Mouse (Mus musculus) ES-Bruce4 (cell line): Measurements from ENCODE around the gene Epha10. TPM values are rescaled to one million over a fixed set of nuclear protein-coding genes. Genes with fewer than 3 reads are reported as not detected.

Experiments
- H3K27ac ChIP-seq: 2 replicates; pipeline ENCODE4 v1.5.1; 2012; ENCODE audit warnings: low read length, inconsistent platforms; ENCODE audit not compliant: insufficient read depth
- H3K27me3 ChIP-seq: 2 replicates; pipeline ENCODE4 v1.6.1; 2012; ENCODE audit warnings: mild to moderate bottlenecking, low read length, inconsistent platforms; ENCODE audit not compliant: control insufficient read depth, poor library complexity, insufficient read depth, severe bottlenecking
- H3K36me3 ChIP-seq: 2 replicates; pipeline ENCODE4 v1.6.1; 2012; ENCODE audit warnings: inconsistent platforms, mild to moderate bottlenecking, low read length, moderate library complexity; ENCODE audit not compliant: control insufficient read depth, poor library complexity, insufficient read depth, severe bottlenecking
- H3K4me1 ChIP-seq: one replicate; pipeline ENCODE4 v1.8.1; 2011; ENCODE audit warnings: low read length; ENCODE audit not compliant: control insufficient read depth, insufficient read depth
- H3K4me3 ChIP-seq: 2 replicates; pipeline ENCODE4 v1.5.1; 2011; ENCODE audit warnings: low read depth, mild to moderate bottlenecking, low read length
- H3K9ac ChIP-seq: 2 replicates; pipeline ENCODE4 v1.6.1; 2012; ENCODE audit warnings: low read depth, mild to moderate bottlenecking, inconsistent platforms; ENCODE audit not compliant: poor library complexity, severe bottlenecking
- H3K9me3 ChIP-seq: replicated peaks from 2 replicates; pipeline ENCODE4 v1.6.1; 2012; ENCODE audit warnings: mild to moderate bottlenecking, low read length, inconsistent platforms; ENCODE audit not compliant: control insufficient read depth, poor library complexity, insufficient read depth, severe bottlenecking
- CTCF ChIP-seq: IDR thresholded peaks from one replicate; pipeline ENCODE4 v1.8.1; 2011; ENCODE audit warnings: low read depth, low read length
- EP300 ChIP-seq: IDR thresholded peaks from 2 replicates; pipeline ENCODE4 v1.6.1; 2011; ENCODE audit warnings: low read depth, low read length; ENCODE audit not compliant: insufficient read depth
- POLR2A ChIP-seq: IDR thresholded peaks from one replicate; pipeline ENCODE4 v1.8.1; 2011; ENCODE audit warnings: low read length; ENCODE audit not compliant: insufficient read depth
- polyA plus RNA-seq: library from polyadenylated mRNA; stranded (reverse); fragments of >200 nt; gene quantifications from 2 replicates; pipeline ENCODE4 v1.2.4, GENCODE M21; 2011; ENCODE audit warnings: low read depth; ENCODE audit not compliant: missing spikeins, insufficient read depth, insufficient read length

The Epha10 gene
- polyA plus RNA-seq, 1 experiment: 0.37 TPM

DNA sequence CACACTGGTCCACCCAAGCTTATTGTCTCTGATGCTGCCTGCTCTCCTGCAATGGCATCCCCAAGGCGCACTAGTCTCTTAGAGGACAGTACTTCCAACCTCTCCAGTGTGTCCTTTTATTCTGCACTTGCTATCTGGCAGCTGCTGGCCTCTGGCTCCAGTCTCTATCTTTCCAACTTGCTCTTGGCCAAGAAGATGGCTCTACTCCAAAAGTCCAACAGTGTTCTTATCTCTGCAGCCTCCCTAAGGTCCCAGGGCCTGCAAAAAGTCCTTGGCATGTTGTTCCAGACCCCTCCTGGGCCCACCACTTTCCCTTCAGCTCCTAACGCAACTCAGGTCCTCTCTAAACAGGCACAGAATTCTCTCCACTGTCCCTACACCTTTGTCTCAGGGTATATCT is 76.6 kb downstream of the Epha10 start:
- Histone ChIP-seq H3K36me3 (no peaks in the 10 kb centered on the region), H3K9me3 (no peaks in the 10 kb centered on the region), H3K4me3 (no peak overlapping the region), H3K9ac (no peak overlapping the region), H3K27ac (no peak overlapping the region), H3K4me1 (no peaks in the 10 kb centered on the region), H3K27me3 (no peaks in the 10 kb centered on the region)
- TF ChIP-seq POLR2A: no peak
- TF ChIP-seq EP300: no peak
- no peak for TF ChIP-seq CTCF

- Histone ChIP-seq H3K27ac (no peak overlapping the region), H3K9me3 (no peaks in the 10 kb centered on the region), H3K4me1 (no peaks in the 10 kb centered on the region), H3K9ac (no peak overlapping the region), H3K4me3 (no peak overlapping the region), H3K36me3 (no peaks in the 10 kb centered on the region), H3K27me3 (no peaks in the 10 kb centered on the region)
- no peak for TF ChIP-seq POLR2A
- no peak for TF ChIP-seq CTCF
- TF ChIP-seq EP300: no peak
These were observed 78.4 kb downstream of the Epha10 start for GRCm38 (mm10) chr4:124959062-124959461.

- Histone ChIP-seq H3K36me3 (no peaks in the 10 kb centered on the region), H3K27me3 (no peaks in the 10 kb centered on the region), H3K9ac (no peak overlapping the region), H3K9me3 (no peaks in the 10 kb centered on the region), H3K4me3 (no peak overlapping the region), H3K4me1 (no peaks in the 10 kb centered on the region), H3K27ac (no peak overlapping the region)
- no peak for TF ChIP-seq EP300
- TF ChIP-seq POLR2A: no peak
- TF ChIP-seq CTCF: no peak
These were observed 80.2 kb downstream of the Epha10 start for GRCm38 (mm10) chr4:124960940-124961339.

- no peaks in the 10 kb centered on the region for H3K9me3 ChIP-seq
- H3K4me1 ChIP-seq: no peaks in the 10 kb centered on the region
- H3K27me3 ChIP-seq: no peaks in the 10 kb centered on the region
- TF ChIP-seq EP300: no peak
- TF ChIP-seq CTCF: no peak
- no peak for TF ChIP-seq POLR2A
- no peak overlapping the region for H3K4me3 ChIP-seq
- no peak overlapping the region for H3K9ac ChIP-seq
- H3K36me3 ChIP-seq: no peaks in the 10 kb centered on the region
- H3K27ac ChIP-seq: no peak overlapping the region
These were observed 81.9 kb downstream of the Epha10 start for GRCm38 (mm10) chr4:124962576-124962975.

DNA sequence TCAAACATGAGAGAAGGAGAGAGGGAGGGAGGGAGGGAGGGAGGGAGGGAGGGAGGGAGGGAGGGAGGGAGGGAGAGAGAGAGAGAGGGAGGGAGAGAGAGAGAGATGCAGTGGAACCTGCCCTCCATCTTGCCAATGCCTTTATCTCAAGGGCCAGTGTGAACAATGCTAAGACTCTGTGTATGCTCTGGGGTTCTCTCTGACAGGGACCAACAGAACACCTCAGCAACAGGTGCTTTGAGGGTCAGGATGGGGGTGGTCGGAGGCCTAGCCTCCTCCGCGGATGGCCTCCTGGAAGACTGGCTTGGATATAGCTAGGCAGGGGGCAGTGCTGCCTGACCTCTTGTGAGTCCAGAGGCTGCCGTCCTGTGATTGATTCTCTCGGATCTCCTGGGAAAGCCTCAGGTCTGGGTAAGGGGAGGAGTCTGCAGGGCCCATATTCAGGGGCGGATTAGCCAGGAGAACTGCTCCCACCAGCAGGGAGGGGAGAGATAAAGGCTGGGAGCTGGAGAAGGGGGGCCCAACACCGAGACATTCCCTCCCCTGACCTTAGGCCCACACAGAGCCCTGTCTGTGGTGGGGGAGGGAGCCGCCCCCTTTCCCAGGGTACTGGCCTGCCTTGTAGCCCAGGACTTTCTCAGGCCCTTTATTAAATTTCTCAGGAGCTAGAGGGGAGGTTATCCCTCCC is 84.4 kb downstream of the Epha10 start:
- no peak overlapping the region for H3K4me3 ChIP-seq

More for the DNA sequence above, 84.4 kb downstream of the Epha10 start:
- Histone ChIP-seq H3K27me3 (no peaks in the 10 kb centered on the region), H3K27ac (no peak overlapping the region), H3K4me1 (no peaks in the 10 kb centered on the region), H3K9me3 (no peaks in the 10 kb centered on the region), H3K9ac (no peak overlapping the region), H3K36me3 (no peaks in the 10 kb centered on the region)
- TF ChIP-seq CTCF (no peak), POLR2A (no peak), EP300 (no peak)

Other genes starting within 250 kb of the Epha10 start
- gene Pou3f1, start 224.1 kb upstream of the Epha10 start, polyA plus RNA-seq: 12.8 and 14.9 TPM in 2 replicates
- gene Utp11, start 187.3 kb upstream of the Epha10 start, polyA plus RNA-seq: 56.9 and 60.4 TPM in 2 replicates
- 11.4 and 14.0 TPM in 2 replicates for gene Fhl3, start 180.2 kb upstream of the Epha10 start, polyA plus RNA-seq
- 110 and 127 TPM in 2 replicates for gene Sf3a3, start 166.1 kb upstream of the Epha10 start, polyA plus RNA-seq
- gene Inpp5b, start 139.0 kb upstream of the Epha10 start, polyA plus RNA-seq: 21.7 and 27.0 TPM in 2 replicates
- 15.8 and 16.4 TPM in 2 replicates for gene Mtf1, start 78.8 kb upstream of the Epha10 start, polyA plus RNA-seq
- 41.9 and 48.4 TPM in 2 replicates for gene Yrdc, start 30.2 kb upstream of the Epha10 start, polyA plus RNA-seq
- gene 1110065P20Rik, start 29.7 kb upstream of the Epha10 start, polyA plus RNA-seq: 15.1 and 16.0 TPM in 2 replicates
- gene Maneal, start 18.7 kb upstream of the Epha10 start, polyA plus RNA-seq: 3.8 and 4.8 TPM in 2 replicates
- 9.5 and 15.2 TPM in 2 replicates for gene 9930104L06Rik, start 56.1 kb downstream of the Epha10 start, polyA plus RNA-seq
- 209 and 212 TPM in 2 replicates for gene Cdca8, start 58.4 kb downstream of the Epha10 start, polyA plus RNA-seq
- 1.9 and 2.5 TPM in 2 replicates for gene Rspo1, start 105.5 kb downstream of the Epha10 start, polyA plus RNA-seq
- gene Gnl2, start 135.7 kb downstream of the Epha10 start, polyA plus RNA-seq: 112 and 140 TPM in 2 replicates
- not detected in 2 replicates for gene Dnali1, start 184.8 kb downstream of the Epha10 start, polyA plus RNA-seq
- 20.0 and 23.8 TPM in 2 replicates for gene Snip1, start 185.8 kb downstream of the Epha10 start, polyA plus RNA-seq
- gene Meaf6, start 204.2 kb downstream of the Epha10 start, polyA plus RNA-seq: 35.2 and 39.6 TPM in 2 replicates
- 3.6 and 4.7 TPM in 2 replicates for gene Zc3h12a, start 246.9 kb downstream of the Epha10 start, polyA plus RNA-seq